Mouse (Mus musculus) CD4-positive helper T cell, adult 2 months (primary cell): ENCODE measurements around the gene Svs2.
"Not testable (repeated sequence)": the region's sequence is repeated elsewhere in the genome, so short reads cannot be mapped to it uniquely, and the experiment has no call there.

Experiments
- DNase-seq: peaks from one replicate; pipeline ENCODE4 v3.0.0-alpha.2; 2012; ENCODE audit warnings: low read depth, missing footprints, low spot score

Gene Svs2

DNA sequence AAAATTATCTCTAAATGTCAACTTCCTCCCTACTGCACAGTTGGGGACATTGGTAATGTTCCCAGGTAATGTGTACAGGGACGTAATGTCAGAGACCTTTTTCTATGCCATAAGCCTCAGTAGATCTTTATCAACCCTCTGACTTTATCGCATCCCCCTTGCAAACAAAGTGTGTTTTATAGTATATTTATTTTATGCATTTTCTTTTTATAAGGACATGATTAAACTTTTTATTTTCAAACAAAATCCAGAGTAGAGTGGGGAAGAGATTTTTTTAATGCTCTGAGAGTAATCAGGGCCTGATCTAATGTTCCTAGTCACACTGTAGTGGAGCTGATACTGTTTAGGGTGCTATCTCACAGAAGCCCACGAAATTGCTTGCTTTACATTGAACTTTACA lies at the start of gene Svs2:
Gene Svs2, minus strand, starts transcription at position 101 of the 400 bp plus-strand sequence.
- DNase-seq, result no peak

DNA sequence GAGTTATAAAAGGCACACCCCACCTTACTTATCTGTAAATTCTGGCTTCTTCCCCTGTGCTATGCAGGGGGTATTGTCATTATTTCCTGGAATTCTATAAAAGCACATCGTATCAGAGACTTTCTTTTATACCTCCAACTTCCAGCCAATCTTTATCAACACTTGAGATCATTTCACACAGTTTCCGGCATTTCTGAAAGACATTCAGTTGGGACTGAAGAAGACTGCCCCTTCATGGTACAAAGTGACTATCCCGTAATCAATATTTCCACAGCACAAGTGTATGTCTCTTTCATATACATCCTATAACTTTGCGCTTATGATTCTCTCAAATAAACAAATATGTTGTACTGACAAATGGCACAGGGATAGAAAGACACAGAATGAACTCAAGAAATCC lies 40.1 kb upstream of the Svs2 start, which contains the start of gene Svs4:
Gene Svs4, minus strand, starts transcription at position 101 of the 400 bp plus-strand sequence.
- DNase-seq, result no peak

DNA sequence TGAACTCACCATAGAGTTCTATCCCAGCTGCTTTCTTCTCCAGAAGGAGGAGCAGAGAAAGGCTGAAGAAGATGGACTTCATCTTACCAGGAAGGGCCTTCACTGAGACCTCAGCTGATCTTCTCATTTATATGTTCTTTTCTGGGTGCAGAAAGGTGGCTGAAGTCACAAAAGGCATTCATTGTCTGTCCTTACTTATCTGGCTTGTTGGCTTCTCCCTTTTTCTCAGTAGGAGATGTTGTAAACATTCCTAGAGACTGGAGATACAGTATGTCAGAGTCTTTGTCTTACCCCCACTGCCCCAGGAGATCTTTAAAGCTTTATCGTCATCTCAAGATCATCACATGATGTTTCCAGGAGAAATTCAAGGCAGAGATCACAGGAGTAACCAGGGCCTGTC lies 18.3 kb upstream of the Svs2 start, which contains the start of gene Svs3b:
Gene Svs3b, minus strand, starts transcription at position 101 of the 400 bp plus-strand sequence.
- not testable (repeated sequence) for DNase-seq

DNA sequence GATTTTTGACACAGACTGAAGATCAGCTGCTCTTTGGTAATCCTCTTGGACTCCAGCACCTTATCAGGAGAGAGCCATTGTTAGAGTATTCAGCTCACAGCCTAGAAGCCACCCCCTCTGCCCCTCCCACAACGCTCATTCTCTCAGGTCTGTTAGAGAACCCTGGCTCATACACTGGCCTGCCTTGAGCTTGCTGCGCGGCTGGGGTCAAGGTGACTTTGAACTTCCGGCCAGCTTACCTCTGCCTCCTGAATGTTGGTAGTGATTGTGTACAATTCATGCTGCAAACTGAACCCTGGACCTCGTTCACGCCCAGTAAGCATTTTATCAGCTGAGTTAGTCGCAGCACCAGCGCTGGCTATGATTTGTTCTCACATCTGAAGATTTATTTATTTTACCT lies 5.6 kb downstream of the Svs2 start:
- DNase-seq, result no peak

DNA sequence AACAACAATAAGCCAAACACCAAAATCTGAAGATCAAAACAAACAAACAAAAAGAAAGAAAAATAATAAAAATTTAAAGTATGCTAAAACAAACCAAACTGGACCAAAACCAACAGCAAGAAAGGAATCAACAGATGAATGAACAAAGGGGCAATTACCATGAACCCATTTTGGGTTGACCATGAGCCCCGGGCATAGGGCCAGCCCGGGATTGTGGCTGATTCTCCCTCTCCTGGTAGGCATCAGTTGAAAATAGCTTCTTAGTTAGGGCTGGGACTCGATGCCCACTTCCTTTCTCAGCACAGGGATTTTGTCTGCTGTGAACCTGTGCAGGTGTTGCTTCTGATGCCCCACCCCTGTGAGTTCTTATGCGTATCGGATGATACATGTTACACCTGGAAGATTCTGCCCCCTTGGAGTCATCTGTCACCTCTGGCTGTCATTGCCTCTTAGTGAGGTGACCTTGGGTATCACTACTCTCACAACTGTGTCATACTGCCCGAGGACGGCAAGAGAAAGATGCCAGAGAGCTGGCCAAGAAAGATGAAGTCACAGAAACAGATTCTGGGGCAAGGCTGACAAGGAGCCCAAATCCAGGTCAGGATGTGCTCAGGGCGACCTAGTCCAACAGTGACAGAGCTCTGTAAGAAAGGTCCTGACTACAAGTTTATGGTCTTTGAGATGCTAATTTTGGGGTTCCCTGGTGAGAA lies 9.8 kb downstream of the Svs2 start:
- DNase-seq, result no peak

DNA sequence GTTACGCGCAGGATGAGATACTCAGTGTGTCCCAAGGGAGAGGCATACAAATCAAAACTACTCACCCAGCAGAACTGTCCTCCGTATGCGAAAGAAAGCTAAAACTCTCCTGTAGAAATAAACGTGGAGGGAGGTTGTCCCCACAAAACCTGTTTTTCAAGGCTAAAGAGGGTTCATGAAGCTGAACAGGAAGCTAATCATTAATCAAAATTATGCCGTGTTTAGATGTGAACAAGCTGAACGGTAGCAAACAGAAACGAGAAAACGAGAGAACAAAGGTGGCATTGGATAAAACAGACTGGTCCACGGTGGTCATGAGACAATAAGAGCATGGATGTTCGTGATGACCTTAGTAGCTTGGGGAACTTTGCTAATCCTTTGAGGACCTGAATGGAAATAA lies 16.7 kb downstream of the Svs2 start, which contains the start of gene Wfdc15b:
Gene Wfdc15b, minus strand, starts transcription at position 139 of the 400 bp plus-strand sequence.
- DNase-seq, result no peak

DNA sequence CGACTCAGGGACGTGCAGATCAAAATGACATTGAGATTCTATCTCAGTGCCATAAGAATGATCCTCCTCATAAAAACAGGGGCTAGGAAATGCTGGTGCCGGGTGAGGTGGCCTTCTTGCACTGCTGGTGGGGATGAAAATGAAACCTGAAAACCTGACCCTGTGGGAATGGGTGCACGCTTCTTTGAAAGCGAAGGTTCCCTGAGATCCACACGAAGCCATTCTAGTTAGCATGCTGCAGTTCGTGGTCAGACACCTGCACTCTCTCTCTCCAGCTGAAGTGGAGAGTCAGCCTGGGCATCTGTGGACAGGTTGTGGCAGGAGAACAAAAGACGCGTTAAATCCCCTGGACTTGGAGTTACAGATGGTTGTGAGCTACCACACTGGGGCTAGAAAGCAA lies 19.0 kb downstream of the Svs2 start:
- no peak for DNase-seq

DNA sequence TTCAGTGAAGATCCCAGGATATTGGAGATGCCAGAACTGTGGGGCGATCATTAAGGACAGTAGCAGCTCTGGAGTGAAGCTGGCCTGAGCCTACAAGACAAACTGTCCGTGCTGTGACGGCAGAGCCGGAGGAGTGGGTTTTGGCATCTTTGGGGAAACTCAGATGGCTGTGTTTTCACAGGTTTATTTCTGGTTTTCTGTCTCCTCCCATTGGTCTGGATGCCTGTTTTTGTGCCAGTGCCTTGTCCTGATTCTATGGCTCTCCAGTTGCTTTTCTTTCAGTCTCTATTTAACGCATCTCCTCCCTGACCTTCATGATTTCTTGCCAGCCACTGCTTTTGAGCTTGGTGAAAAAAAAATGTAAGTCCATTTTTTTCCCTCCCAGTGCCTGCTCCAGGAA lies 25.6 kb downstream of the Svs2 start:
- no peak for DNase-seq

DNA sequence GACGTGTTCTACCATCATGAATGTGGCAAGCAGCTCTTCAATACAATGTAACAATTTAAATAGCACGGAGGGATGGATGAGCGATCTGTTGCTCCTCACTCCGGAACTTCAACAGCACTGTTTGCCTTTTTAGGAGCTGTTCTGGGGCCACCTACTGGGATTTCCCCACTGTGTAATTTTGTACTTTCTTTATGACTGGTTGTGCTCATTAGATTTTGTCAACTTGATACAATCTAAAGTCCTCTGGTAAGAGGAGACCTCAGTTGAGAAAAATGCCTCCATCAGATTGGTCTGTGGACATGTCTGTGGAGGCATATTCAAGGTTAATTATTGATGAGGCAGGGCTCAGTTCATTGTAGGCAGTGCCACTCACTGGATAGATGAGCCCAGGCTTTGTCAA lies 27.4 kb downstream of the Svs2 start:
- DNase-seq, result peak; percentile 34

DNA sequence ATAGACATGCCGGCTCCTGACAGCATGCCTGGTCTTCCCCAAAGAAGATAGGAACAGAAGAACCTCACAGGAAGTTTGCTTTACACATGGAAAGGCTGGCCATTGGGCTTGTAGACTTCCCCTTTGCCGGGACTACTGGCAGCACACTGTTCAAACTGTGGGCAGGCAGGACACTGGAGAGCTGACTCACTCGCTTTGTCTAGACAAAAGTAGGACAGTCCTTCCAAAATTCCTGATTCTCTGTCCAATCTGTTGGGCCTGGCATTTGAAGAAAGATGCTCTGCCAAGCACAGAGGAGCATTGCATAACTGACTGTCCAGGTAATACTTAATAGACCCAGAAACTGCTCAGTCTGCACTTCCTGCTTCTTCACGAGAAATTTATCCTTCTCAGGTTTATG lies 31.6 kb downstream of the Svs2 start:
- DNase-seq, result no peak

DNA sequence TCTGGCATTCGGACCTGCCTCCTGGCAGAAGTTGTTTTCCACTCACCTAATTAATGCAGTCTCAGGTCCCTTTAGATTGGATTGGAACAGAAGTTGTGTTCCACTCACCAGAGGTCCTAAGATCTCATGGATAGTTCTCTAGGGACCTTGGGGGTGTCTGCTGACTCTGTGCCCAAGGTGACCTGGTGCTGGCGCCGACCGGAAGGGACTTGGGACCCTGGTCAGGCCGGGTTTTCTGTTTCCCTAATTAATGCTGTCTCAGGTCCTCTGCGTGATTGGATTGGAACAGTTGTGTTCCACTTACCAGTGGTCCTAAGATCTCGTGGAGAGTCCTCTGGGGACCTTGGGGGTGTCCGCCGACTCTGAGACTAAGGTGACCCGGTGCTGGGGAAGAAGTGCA lies 32.3 kb downstream of the Svs2 start:
- not testable (repeated sequence) for DNase-seq

DNA sequence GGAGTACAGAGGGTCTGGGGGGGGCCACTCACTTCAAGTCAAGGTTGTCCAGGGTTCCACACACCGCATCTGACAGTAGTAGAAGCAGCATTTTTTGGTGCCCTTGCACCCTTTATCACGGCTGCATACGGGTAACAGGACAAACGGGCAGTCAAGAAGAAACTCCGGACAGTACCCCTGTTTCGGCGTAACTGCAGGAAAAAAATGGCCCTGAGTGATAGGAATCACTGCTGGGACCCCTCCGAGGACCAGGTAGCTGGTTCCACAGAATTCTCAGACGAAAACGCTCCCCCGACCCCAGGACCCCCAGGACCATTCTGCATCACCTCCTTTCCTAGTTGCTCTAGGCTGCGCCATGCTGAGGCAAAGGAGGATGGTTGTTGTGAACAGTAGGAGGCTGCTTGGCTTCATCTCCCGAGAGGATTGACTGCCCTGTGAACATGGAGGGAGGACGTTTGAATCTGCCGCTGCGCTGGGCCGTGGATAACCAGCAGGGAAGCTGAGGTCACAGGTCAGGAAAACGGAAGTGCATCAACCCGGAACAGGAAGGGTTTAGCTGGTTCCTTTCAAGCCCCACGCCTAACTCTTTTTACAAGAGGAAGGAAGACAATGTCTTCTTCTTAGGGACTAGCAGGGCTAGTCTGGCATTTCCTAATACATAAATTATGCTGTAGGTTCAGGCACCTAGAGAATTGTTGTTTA lies 38.5 kb downstream of the Svs2 start, which contains the start of gene Wfdc15a:
Gene Wfdc15a, minus strand, starts transcription at position 505 of the 702 bp plus-strand sequence.
- DNase-seq, result no peak

DNA sequence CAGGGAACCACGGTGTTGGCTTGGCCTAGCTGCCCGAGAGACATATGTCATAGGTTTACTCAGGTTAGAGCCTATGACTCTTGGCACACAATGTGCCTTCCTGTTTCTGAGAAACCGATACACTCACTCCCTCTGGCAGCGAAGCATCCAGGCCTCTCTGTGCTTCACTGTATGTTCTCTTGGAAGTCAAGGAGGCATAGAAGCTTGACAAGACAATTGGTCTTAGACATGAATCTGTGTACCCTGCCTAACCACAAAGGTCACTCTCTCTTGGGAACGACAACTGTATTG lies 41.6 kb downstream of the Svs2 start:
- DNase-seq, result no peak

DNA sequence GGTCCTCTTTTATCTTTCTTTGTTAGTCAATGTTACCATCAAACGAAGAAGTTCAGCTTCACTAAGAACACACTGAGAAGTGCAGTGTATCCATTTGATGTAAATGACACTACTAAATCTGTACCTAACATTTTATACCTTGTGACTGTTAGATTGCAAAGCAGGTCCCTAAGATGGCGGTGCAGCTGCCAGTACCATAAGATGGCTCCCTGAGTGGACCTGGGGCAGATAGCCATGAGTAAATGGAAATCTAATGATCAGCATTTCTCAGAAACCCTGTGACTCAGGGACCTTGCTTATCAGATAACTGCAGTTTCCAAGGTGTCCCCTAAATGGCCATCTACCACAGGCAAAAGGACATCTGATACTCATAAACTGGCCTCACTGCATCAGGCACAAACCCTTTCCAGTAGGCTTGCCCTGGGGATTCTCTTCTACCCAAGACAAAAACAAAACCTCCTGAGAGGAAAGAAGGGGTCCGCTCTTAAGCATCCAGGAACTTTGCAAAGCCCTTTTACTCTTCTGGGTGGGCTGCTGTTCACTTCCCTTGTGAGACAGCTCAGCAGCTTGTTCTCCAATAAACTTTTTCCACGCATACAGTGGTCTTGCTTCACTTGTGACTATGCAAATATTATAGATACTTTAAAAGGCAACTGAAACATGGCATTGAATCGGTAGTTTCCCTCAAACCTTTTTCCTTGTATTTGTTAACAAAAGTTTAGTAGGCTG lies 42.1 kb downstream of the Svs2 start:
- no peak for DNase-seq

DNA sequence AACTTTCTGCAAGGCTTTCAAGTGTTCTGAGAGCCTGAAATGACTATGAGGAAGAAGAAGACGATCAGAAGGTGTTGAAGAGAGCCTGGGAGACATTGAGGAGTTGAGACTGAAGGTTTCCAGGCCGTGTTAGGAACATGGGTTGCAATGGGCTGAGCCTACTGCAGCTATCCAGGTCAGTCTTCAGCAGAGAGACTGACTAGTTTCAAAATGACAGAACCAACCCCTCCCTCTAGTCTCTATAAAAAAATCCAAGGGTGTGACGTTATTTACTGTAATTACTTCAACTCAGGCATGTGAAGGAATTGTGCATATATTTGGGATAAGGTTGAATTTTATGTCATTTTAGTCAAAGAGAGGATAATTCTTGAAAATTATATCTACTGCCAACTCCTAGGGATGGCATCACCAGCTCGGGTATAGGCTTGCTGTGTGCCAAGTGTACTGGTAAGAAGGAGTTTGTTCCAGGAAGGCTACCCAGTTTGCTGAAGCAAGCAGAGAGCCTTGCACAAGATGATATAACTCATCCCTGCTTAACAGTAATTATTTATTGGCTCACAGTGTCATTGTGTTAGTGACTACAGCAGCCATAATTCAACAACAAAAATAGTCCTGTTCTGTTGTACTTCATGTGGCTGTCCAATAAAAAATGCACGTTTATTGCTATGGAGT lies 43.2 kb downstream of the Svs2 start:
- no peak for DNase-seq

DNA sequence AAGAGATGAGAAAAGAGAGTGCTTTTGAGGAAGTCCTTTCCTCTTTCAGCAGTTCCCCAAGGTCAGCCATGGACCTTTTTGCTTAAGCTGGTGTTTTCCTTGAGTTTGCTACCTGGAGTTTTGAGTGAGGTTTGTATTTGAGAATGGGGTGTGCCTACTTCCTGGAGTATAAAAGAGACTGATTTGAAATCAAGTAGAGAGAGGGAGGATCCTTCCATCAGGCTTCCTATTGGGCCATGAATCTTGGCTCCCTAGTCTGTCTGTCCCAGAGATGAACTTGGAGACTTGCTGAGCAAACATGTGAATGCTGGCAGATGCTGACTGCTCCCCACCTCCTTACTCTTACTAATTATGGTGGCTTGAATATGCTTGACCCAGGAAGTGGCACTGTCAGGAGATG lies 46.0 kb downstream of the Svs2 start:
- no peak for DNase-seq

DNA sequence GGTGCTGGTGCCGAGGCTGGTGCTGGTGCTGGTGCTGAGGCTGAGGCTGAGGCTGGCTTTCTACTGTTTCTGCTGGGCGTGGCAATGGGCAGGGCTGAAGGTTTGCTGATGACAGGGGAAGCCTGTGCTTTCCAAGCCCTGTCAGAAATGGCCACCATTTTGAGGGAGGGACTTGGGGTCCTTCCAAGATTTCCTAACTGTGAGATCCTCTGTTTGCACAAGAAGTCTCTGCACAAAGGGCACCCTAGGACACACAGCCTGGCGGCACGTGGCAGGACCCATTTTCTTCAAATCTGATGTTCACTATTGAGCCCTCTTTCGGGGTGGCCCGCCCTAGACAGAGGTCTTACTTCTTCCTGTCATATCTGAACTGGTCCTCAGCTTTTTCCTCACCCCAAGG lies 47.7 kb downstream of the Svs2 start, which contains the start of gene Wfdc12:
Gene Wfdc12, minus strand, starts transcription at position 33 of the 400 bp plus-strand sequence.
- DNase-seq, result no peak

DNA sequence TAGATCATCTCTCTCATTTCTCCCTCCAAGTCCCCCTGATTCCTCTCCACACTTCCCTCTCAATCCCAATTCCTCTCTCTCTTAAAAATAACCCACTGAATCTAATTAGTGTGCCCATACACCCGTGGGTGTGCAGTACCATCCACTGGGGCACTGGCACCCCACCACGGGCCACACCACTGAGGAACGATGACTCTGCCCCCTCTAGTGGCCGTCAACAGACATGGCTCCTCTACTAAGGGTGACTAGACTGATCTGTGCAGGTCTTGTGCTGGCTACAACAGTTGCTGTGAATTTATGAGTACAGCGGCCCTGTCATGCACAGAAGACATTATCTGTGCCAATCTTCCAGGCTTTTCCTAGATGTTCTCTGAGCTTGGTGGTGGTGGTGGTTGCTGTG lies 49.5 kb downstream of the Svs2 start:
- DNase-seq, result peak; percentile 30
